Mouse (Mus musculus) intestine, embryonic 14.5 days (tissue): ENCODE measurements around the gene Rbms1. TPM values are rescaled to one million over a fixed set of nuclear protein-coding genes. Genes with fewer than 3 reads are reported as not detected.

Experiments used
- ATAC-seq: fragments of 200-750 bp; cut with Nextera tagmentation; replicated peaks from 2 replicates; pipeline ENCODE4 v1.8.0; 2017; ENCODE audit warnings: low read depth, moderate number of reproducible peaks, moderate TSS enrichment, moderate library complexity; ENCODE audit not compliant: low FRiP score, low TSS enrichment
- DNase-seq: peaks from one replicate; pipeline ENCODE4 v3.0.0-alpha.2; 2018; ENCODE audit warnings: low spot score
- H3K27ac ChIP-seq: fragments of 300-500 bp; sonication (generic); 2 replicates; pipeline ENCODE4 v1.5.1; 2014; ENCODE audit warnings: low read depth, mild to moderate bottlenecking, control low read depth
- H3K27me3 ChIP-seq: fragments of 300-500 bp; sonication (generic); replicated peaks from 2 replicates; pipeline ENCODE4 v1.6.1; 2014; ENCODE audit warnings: low read length, control low read depth; ENCODE audit not compliant: control insufficient read depth, insufficient read depth
- H3K36me3 ChIP-seq: fragments of 300-500 bp; sonication (generic); 2 replicates; pipeline ENCODE4 v1.6.1; 2014; ENCODE audit warnings: low read length, control low read depth; ENCODE audit not compliant: control insufficient read depth, insufficient read depth
- H3K4me1 ChIP-seq: fragments of 300-500 bp; sonication (generic); replicated peaks from 2 replicates; pipeline ENCODE4 v1.6.1; 2014; ENCODE audit warnings: low read length, control low read depth, mixed read lengths; ENCODE audit not compliant: control insufficient read depth, insufficient read depth
- H3K4me2 ChIP-seq: fragments of 300-500 bp; sonication (generic); 2 replicates; pipeline ENCODE4 v1.6.1; 2014; ENCODE audit warnings: low read length
- H3K4me3 ChIP-seq: fragments of 300-500 bp; sonication (generic); 2 replicates; pipeline ENCODE4 v1.5.1; 2014; ENCODE audit warnings: low read depth, low read length, control low read depth, mixed read lengths
- H3K9ac ChIP-seq: fragments of 300-500 bp; sonication (generic); 2 replicates; pipeline ENCODE4 v1.6.1; 2014; ENCODE audit warnings: mild to moderate bottlenecking, low read length
- H3K9me3 ChIP-seq: fragments of 300-500 bp; sonication (generic); 2 replicates; pipeline ENCODE4 v1.6.1; 2016; ENCODE audit warnings: low read length, control low read depth; ENCODE audit not compliant: control insufficient read depth
- whole genome bisulfite sequencing: fragments of 180-500 bp; shearing (Covaris S2); extraction: QIAGEN DNeasy Blood & Tissue Kit; methylation state at CpG from one replicate; pipeline ENCODE4 v1.1.7; 2014; 5-methylcytosine and 5-hydroxymethylcytosine counted together
- polyA plus RNA-seq: library from polyadenylated mRNA; unstranded; fragments of >200 nt; fragmentation: Nextera tagmentation; extraction: Ambion mirVana; gene quantifications from 2 replicates; pipeline ENCODE4 v1.2.1, GENCODE M21; 2014

Rbms1 gene
- polyA plus RNA-seq, 1 experiment from 2014 or later, result 101 TPM

DNA sequence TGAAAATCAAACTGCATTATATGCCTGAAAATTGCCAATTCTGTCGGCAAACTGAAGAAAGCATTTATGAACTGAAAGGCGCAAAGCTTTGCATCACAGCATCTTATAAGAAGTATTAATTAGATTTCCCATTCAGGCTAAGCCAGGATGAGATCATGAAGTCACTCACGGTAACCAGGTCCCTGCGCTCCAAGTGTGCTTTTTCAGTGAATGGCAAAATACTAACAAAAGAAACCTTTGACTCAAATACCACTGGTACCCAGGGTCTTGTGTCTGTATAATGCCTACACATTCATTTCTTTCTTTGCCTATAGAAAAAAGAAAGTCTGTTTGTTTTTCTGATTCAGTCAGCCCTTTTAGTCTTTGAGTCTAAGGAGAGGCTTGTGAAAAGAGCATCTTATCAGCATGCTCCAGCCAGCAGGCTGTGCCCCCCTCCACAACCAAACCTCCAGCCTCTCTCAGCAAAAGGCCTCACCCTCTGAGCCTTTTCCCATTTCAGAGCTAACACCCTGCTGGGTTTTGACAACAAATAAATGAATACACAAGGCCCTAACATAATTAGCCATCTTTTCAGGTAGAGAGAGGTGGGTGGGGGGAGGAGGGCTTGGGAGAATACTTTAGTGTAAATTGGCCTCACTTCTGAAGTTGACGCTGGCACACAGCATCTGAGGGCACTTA lies 83.7 kb downstream of the Rbms1 start:
- 68% methylated on average over 5 of the region's 5 CpGs for WGBS
- Histone ChIP-seq H3K27me3 (no peaks in the 10 kb centered on the region), H3K9ac (no peak overlapping the region), H3K4me2 (peak overlapping the region; percentile 74), H3K27ac (no peak overlapping the region), H3K4me1 (peaks cover 47% of the 10 kb centered on the region), H3K4me3 (peak overlapping the region; percentile 94; the same call in 1 of the 2 replicates), H3K36me3 (no peaks in the 10 kb centered on the region), H3K9me3 (no peaks in the 10 kb centered on the region)
- DNase-seq, result no peak
- ATAC-seq, result no peak

DNA sequence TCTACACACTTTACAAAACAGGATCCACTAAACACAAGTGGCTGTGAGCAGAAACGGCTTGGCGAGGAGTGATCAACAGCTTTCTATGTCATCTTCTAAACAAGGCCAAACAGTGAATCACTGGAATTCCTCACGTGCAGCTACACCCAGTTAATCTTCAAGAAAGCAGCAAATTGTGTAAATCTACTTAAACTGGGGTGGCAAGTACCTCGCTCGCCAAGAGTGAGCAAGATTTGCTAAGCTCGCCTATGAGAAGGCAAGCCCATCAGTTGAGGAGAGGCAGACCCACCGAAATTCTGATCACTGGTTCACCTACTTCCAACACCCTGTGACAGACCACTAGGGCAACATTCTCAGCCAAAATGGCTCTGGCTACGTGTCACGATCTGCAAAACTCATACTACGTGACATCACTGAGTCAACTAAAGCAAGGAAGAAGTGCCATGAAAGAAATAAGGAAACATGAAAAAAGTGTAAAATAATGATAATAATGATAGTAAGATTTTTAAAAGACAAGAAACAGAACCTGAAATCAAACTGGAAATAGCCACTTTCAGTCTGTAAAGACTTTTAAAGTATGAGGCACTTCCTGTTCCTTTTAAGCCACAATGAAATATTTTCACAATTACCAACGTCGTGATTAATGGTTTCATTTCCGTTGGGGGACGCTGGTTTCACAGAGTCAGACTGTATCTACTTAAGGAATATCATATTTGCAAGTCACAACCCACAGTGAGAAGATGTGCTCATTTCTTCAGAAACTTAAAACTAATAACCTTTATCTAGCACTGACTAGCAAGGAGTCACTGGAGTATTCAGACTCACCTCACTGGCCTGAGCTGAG lies 85.2 kb downstream of the Rbms1 start:
- H3K4me2 ChIP-seq, result no peak overlapping the region; the same call in 1 of the 2 replicates

GRCm38 (mm10) chr2:60876891-60877290 lies 86.1 kb downstream of the Rbms1 start:
- WGBS, result 75% methylated on average over 2 of the region's 2 CpGs
- no peaks in the 10 kb centered on the region for H3K9me3 ChIP-seq
- DNase-seq (no peak), ATAC-seq (no peak)
- no peak overlapping the region for H3K27ac ChIP-seq
- H3K4me2 ChIP-seq, result no peak overlapping the region
- no peaks in the 10 kb centered on the region for H3K27me3 ChIP-seq
- H3K4me3 ChIP-seq, result no peak overlapping the region
- no peak overlapping the region for H3K9ac ChIP-seq
- H3K36me3 ChIP-seq, result no peaks in the 10 kb centered on the region
- H3K4me1 ChIP-seq, result peaks cover 42% of the 10 kb centered on the region

More for the DNA sequence above, 85.2 kb downstream of the Rbms1 start:
- H3K9me3 ChIP-seq, result no peaks in the 10 kb centered on the region
- peaks cover 44% of the 10 kb centered on the region for H3K4me1 ChIP-seq
- no peaks in the 10 kb centered on the region for H3K36me3 ChIP-seq
- DNase-seq, result no peak
- 39% methylated on average over 14 of the region's 14 CpGs for WGBS
- no peak for ATAC-seq
- no peak overlapping the region for H3K9ac ChIP-seq
- H3K27ac ChIP-seq, result no peak overlapping the region
- no peaks in the 10 kb centered on the region for H3K27me3 ChIP-seq
- H3K4me3 ChIP-seq, result no peak overlapping the region

GRCm38 (mm10) chr2:60872095-60872811 lies 90.7 kb downstream of the Rbms1 start:
- no peak for ATAC-seq
- WGBS, result 58% methylated on average over 7 of the region's 7 CpGs
- Histone ChIP-seq H3K27me3 (no peaks in the 10 kb centered on the region), H3K36me3 (no peaks in the 10 kb centered on the region), H3K4me2 (no peak overlapping the region), H3K27ac (no peak overlapping the region), H3K9ac (no peak overlapping the region), H3K4me1 (peaks cover 49% of the 10 kb centered on the region), H3K9me3 (no peaks in the 10 kb centered on the region), H3K4me3 (no peak overlapping the region)
- DNase-seq, result no peak

DNA sequence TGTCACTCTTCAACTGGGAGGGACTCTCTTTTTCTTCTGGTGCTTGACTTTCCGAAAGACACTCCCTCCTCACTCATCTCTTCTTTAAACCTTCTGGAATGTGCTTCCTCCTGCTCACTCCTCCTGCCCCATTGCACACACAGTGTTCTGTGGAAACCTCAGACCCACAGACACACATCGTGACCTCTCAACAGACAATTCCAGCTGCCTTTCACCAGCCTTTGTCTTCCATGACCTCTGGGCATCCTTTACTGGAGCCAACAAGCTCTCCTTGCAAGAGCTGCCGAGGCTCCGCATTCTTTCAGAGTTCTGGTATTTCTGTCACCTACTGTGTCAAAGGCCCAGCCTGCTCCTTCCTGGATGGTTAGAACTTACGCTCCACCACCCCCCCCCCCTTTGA lies 92.0 kb downstream of the Rbms1 start:
- Histone ChIP-seq H3K9me3 (no peaks in the 10 kb centered on the region), H3K27me3 (no peaks in the 10 kb centered on the region), H3K9ac (no peak overlapping the region), H3K27ac (no peak overlapping the region), H3K4me2 (no peak overlapping the region), H3K4me1 (peaks cover 41% of the 10 kb centered on the region), H3K4me3 (no peak overlapping the region), H3K36me3 (no peaks in the 10 kb centered on the region)
- ATAC-seq (no peak), DNase-seq (no peak)
- WGBS, result 32% methylated on average over 5 of the region's 5 CpGs

DNA sequence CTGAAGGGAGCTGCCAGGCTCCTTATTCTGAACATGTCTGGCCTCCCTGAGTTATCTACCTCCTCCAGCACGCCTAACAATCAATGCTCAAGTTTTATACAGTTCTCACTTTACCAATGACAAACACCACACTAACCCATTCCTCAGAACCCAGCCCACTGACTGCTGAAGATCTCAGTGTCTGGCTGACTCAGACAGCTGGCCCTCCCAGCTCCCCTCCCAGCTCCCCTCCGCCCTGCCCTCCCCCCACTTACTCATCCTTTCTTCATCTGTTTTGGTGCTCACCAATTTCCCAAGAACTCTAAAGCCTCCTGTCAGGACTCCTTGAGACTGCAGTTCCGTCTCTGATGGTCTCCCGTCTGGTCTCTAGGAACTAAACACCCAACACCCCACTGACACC lies 92.5 kb downstream of the Rbms1 start:
- peaks cover 41% of the 10 kb centered on the region for H3K4me1 ChIP-seq
- no peak overlapping the region for H3K4me2 ChIP-seq
- H3K36me3 ChIP-seq, result no peaks in the 10 kb centered on the region
- no peak overlapping the region for H3K9ac ChIP-seq
- H3K4me3 ChIP-seq, result no peak overlapping the region
- H3K27ac ChIP-seq, result no peak overlapping the region
- no peaks in the 10 kb centered on the region for H3K9me3 ChIP-seq
- no peaks in the 10 kb centered on the region for H3K27me3 ChIP-seq
- ATAC-seq (no peak), DNase-seq (no peak)
- WGBS, result 47% methylated on average over 4 of the region's 4 CpGs

- H3K27ac ChIP-seq, result no peak overlapping the region
- no peak for DNase-seq
- peaks cover 49% of the 10 kb centered on the region for H3K4me1 ChIP-seq
- H3K9ac ChIP-seq, result no peak overlapping the region
- H3K4me3 ChIP-seq, result no peak overlapping the region
- no peaks in the 10 kb centered on the region for H3K36me3 ChIP-seq
- no peaks in the 10 kb centered on the region for H3K9me3 ChIP-seq
- WGBS, result 54% methylated on average over 12 of the region's 12 CpGs
- no peak overlapping the region for H3K4me2 ChIP-seq
- ATAC-seq, result no peak
- H3K27me3 ChIP-seq, result no peaks in the 10 kb centered on the region
These were observed 93.8 kb downstream of the Rbms1 start for GRCm38 (mm10) chr2:60869001-60869743.

GRCm38 (mm10) chr2:60868060-60868662 lies 94.8 kb downstream of the Rbms1 start:
- DNase-seq (no peak), ATAC-seq (no peak)
- Histone ChIP-seq H3K9ac (no peak overlapping the region), H3K27me3 (no peaks in the 10 kb centered on the region), H3K4me1 (peaks cover 52% of the 10 kb centered on the region), H3K4me3 (no peak overlapping the region), H3K9me3 (no peaks in the 10 kb centered on the region), H3K27ac (no peak overlapping the region), H3K36me3 (no peaks in the 10 kb centered on the region), H3K4me2 (no peak overlapping the region)
- WGBS, result 75% methylated on average over 4 of the region's 4 CpGs
